Mouse (Mus musculus) liver, adult 2 months (tissue): ENCODE results near the gene Katnb1.

ENCODE experiments used
- CTCF ChIP-seq: fragments of 200-500 bp; IDR thresholded peaks from 2 replicates; pipeline ENCODE4 v1.5.1; 2011; ENCODE audit warnings: low read depth, low read length, control low read depth
- POLR2A ChIP-seq: fragments of 200-500 bp; IDR thresholded peaks from 2 replicates; pipeline ENCODE4 v1.6.1; 2011; ENCODE audit warnings: low read length, control low read depth; ENCODE audit not compliant: insufficient read depth; ENCODE audit errors: extremely low read depth

DNA sequence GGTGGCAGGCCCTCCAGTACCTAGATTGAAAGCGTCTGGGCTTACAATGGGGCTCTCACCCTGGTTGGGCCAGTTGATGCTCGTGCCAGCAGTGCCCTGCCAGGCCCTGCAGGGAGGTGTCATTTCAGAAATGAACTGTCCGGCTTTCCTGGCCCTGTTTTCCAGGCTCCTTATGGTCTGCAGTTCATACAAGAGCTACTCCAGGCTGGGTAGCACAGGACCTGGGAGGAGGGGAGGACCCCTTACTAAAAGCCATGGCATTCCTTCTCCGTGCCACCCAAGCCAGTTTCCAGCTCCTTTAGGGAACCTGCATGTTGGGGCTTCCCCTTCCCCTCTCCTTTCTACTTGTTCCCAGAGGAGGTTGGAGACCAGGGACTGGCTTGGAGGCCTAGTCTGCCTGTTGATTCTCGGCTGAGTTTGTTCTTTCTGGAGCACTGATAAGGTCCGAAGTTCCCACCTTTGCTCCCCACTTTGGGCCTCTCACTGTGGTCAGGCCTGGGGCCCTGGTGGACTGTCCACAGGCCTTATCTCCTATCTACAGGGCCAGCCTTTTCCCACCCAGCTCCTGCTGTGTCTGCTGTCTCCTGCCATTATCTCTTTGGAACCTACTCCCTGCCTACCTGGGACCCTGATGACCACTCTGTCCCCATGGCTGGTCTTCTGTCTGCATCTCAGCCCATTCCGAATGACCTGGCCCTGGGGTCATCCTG is 4.6 kb downstream of the Katnb1 start:
- TF ChIP-seq CTCF = no peak
- TF ChIP-seq POLR2A = no peak
